Mouse (Mus musculus) megakaryocyte, embryonic 14.5 days (primary cell): Measurements from ENCODE around the gene Aars.
"Not testable (repeated sequence)": the region's sequence is repeated elsewhere in the genome, so short reads cannot be mapped to it uniquely, and the experiment has no call there.

Experiments
- FLI1 ChIP-seq: IDR thresholded peaks from 2 replicates; pipeline ENCODE4 v1.6.1; 2012; ENCODE audit warnings: low read length, inconsistent platforms, mixed read lengths
- GATA1 ChIP-seq: IDR thresholded peaks from 3 replicates; pipeline ENCODE4 v1.6.1; 2012; ENCODE audit warnings: mixed read lengths, low read length, inconsistent platforms, borderline replicate concordance

GRCm38 (mm10) chr8:111094719-111095302, 61.9 kb downstream of the Aars start:
- TF ChIP-seq GATA1, FLI1: not testable (repeated sequence)
